Mouse (Mus musculus) heart, postnatal 14 days (tissue): ENCODE results near the gene Tmem245. TPM values are rescaled to one million over a fixed set of nuclear protein-coding genes. Genes with fewer than 3 reads are reported as not detected.
"Not testable (repeated sequence)": the region's sequence is repeated elsewhere in the genome, so short reads cannot be mapped to it uniquely, and the experiment has no call there.

Experiments used
- DNase-seq, 2 experiments: peaks; one replicate each; pipeline ENCODE4 v3.0.0; 2021 to 2022
- intact Hi-C: fragments of 180-260 bp; cut with DNase I; formaldehyde crosslinking; loops from one replicate; pipeline ENCODE4 v1.15.1; 2025
- total RNA-seq, 2 experiments: library from RNA; stranded (reverse); gene quantifications; 2 replicates each; pipeline ENCODE4 v1.2.3; 2021

Gene Tmem245
- total RNA-seq, 2 experiments from 2014 or later, result 53.1 to 58.3 TPM

DNA sequence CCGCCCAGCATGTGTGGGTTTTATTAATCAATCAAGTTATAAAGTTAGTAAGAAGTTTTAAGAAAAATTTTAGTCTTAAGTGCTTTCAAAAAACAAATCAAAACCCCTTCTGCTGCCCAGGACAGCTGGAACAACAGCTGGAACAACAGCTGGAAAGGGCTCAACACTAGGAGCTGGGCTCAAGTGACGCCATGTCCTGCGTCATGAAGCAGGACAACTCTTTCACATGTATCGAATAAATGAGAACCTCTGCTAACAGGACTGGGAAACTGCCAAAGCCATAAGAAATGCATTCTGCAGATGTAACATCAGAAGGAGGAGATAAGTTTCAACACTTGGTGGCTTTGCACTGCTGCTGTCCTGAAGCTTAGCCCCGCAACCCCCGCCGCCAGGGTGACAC is 68.3 kb downstream of the Tmem245 start:
- peak in 1 of 2 experiments; percentile 25 for DNase-seq
- intact Hi-C loops, result no loop called here

DNA sequence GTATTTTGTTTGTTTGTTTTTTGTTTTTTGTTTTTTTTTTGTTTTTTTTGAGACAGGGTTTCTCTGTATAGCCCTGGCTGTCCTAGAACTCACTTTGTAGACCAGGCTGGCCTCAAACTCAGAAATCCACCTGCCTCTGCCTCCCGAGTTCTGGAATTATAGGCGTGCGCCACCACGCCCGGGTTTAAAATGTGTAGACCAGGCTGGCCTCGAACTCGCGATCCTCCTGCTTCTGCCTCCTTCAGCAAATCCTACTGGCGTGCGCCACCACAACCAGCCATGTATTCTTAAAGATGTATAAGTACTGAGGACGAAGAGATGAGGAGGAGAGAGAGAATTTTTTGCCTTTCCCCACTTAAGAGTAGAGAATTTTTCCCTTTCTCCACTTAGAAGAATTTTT is 76.7 kb downstream of the Tmem245 start:
- intact Hi-C loops, DNase-seq: not testable (repeated sequence)

DNA sequence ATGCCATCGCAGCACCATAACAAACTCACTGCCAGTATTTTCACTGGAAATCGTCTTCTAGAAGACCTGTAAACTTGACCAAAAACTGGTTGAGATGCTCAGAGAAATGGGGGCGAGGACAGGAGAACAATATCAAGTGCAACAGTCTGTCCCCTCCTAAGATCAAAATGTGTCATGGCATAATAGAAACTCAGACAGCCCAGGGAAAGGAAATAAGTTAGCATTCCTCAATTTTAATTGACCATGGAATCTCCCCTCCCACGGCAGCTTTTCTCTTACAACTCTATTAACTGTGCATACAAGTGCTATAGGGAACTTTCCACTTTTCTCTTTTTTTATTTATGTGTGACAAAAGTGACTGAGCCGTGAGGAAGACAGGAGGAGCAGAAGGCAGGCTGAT is 79.5 kb downstream of the Tmem245 start:
- no peak for DNase-seq
- intact Hi-C loops, result no loop called here

DNA sequence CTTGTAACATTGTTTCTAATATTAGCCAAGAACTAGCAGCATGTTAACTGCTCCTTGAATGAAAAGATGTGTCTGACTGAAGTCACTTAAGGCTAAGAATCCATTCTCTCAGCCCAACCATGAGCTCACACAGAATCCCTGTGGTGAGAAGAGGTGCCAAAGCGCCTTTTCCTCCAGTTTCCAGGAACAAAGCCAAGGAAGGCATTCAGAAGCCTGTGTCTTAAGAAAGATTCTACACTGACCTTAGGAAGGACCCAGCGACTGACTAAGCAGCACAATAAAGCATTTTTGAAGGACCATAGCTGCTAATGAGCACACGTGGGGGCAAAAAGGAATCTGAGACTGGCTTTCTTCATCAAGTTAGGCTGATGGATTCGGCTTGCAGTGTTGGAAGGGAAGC is 81.3 kb downstream of the Tmem245 start:
- intact Hi-C loops, result no loop called here
- DNase-seq, result peak in 1 of 2 experiments; percentile 38

DNA sequence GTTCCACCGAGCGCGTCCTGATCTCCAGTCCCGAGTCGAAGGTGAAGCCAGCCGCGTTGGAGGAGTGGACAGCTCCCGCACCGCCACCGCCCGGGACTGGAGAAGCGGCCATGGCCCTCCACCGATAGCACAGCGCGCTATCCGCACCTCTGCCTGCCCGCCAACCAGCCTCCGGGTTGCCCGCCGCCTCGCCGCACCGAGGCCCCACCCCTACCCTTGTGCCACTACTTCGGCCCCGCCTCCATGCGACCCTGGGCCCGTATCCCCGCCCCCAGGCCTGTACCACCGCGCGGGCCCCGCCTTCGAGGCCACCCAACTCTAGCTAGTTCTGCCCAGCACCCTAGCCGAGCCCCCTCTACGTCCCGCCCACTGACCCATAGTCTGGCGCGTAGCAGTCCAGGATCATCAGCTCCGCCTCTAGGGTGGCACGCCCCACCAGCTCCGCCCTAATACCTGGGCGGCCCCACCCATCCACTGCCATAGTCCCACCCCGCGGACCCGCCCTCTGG is 82.2 kb downstream of the Tmem245 start, which contains the start of gene Ctnnal1:
TSS of gene Ctnnal1 (minus strand) at position 186 of the 509 bp plus-strand sequence.
- intact Hi-C loops, result no loop called here
- peak; percentile 85 to 87 for DNase-seq

DNA sequence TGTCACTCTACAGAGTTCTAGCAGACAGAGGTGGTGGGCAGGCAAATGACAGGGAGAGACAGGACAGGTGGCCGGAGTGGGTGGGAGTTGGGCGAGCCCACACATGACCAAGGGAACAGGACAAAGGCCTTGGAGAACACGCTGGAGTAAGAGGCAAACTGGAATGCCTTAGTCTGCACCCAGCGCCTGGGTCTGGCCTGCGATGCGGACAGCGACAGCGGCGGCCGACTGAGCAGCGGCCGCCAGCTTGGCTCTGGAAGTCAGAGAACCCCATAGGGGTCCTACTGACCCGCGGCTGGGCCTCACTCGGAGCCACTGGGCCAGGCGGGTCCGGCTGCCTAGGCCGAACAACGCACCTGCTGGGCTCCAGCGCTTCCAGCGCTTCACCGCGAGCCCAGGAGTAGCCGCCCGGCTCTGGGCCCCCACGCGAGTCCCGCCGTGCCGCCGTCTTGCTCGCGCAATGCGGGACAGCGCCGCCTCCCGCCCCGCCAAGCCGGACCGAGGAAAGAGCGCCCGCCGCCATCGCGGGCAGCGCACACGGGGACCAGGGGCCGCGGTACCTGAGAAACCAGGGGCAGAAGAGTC is 82.7 kb downstream of the Tmem245 start:
- peak; percentile 61 to 66 for DNase-seq

DNA sequence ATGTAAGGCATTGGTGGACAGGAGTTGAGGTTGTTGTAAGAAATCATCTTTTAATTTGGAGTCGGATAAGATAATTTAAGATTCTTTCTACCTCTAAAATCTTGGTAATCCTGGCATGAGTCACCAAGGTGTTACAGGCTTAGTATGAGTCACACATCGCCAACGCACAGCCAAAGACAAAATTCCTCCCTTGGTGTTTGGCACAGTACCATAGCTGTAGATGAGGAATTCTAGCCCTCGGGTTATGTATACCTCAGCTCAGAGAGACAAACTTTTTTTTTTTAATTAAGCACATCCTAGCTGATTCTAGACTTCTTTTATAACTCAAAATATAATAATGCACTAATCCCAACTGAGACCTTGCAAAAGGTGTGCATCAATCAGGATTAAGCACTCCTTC is 83.2 kb downstream of the Tmem245 start:
- intact Hi-C loops, result no loop called here

More for the DNA sequence above, 82.7 kb downstream of the Tmem245 start:
- intact Hi-C loops, result no loop called here

DNA sequence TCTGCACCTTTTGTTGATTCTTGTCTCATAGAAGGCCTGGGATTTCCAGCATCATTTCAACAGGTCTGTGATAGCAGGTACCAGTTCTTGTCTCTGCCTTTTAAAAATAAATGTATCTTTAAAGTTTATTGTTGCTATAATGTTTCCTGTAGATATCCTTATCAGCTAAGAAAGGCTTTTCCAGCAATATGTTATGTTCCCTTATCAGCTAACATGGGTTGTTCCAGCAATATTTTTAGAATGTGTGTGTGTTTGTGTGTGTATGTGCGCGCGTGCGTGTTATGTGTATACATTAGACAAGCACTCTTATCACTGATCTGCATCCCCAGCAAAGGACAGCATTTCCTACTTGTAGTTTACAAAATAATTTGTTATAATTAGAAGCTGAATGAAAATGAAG is 85.7 kb downstream of the Tmem245 start:
- intact Hi-C loops, result no loop called here
- no peak for DNase-seq

More for the DNA sequence above, 83.2 kb downstream of the Tmem245 start:
- DNase-seq, result no peak

DNA sequence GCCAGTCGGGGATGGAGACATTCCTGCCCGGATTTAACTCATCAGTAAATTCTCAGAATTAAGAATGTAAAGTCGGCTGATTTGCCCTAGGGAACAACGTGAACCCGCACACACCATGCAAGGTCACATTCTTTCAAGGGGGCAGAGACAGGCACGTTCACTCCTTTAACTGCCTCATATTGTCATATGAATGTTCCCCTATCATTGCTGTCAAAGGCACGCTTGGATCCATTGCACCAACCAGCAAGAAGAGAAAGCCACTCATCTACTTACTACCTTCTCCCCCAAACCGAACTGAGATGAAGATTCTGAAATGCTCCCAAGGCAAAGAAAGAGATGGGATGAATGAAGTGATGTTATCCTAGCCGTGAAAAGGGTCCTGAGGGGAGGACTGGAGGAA is 88.5 kb downstream of the Tmem245 start:
- intact Hi-C loops, result no loop called here
- no peak for DNase-seq

DNA sequence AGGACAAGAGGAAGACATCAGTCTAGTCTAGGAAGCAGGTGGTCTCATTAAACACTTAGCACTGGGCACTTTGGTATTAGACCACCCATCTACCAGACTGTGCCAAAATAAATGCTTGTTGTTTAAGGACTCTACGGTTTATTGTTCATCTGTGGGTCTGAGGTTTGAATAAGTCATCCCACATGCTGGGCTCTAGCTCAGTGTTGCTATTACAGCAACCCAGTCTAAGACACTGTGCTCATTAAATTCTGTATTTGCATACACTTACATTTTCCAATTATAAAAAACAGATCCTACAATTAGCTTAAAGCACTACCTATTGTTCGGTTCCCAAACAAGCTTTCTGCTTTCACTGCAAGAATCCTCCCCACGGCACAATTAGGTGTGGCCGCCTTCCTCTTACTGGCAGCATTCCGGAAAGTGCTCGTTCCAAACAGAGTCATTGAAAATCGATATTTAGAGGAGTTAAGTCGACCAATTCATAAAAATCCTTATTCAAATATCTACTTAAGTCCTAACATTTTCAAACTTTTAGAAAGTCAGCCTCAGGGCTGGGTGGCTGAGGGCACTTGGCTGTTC is 90.8 kb downstream of the Tmem245 start:
- no peak for DNase-seq
- intact Hi-C loops, result no loop called here

DNA sequence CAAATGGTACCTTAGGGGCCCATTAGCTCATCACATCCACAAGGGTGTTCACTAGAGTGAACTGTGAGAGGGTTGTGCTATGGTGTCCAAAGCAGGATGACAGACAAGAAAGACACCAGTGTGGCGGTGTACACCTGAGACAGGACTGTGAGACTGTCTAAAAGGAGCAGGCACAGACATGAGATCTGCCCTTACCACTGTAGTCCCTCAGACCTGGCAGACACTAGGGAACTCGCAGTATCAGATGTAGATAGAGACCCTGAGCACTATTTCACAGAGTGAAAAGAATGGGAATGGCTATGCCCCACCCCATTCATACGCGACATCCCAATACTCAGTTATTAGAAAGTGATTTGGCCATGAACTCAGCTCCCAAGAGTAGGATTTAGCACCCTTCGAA is 91.3 kb downstream of the Tmem245 start:
- intact Hi-C loops, result no loop called here
- DNase-seq, result no peak

DNA sequence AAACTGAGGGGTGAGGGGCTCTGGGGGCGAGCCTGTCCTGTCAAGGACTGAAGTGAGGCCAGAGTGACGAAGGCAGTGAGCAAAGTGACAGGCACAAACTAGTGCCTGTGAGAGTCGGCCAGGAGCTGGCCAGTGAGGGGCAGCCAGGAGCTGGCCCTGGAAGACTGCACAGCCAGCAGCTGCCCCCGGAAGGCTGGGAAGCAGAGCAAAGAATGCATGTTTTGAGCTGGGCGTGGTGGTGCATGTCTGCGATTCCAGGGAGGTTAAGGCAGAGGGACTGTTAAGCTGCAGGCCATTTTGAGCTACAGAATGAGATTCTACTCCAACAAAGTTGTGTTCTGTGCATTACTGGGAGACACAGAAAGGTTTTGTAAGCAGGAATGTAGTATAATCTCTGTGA is 96.5 kb downstream of the Tmem245 start:
- intact Hi-C loops, result loop anchor here (5.0 kb wide), 1 partner anchor 47 kb away; no protein-coding TSS in a partner anchor
- peak; percentile 14 to 27 for DNase-seq

DNA sequence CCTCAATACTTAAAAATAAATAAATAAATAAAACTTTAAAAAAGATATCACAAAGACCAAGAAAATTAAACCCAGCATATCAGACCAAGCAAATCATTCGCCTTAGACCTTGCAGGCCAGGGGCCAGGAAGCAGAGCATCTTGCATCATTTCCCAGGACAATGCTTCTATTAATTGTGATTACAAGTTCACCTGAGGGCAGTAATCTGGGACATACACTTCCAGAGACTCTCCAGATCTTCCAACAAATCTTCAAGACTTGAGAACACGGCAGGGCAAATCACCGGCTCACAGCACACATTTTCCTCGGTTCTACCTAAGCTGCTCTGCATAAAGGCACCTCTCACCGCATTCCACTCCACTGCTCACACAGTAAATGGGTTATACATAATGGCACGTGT is 99.2 kb downstream of the Tmem245 start:
- intact Hi-C loops, result no loop called here
- DNase-seq, result no peak

DNA sequence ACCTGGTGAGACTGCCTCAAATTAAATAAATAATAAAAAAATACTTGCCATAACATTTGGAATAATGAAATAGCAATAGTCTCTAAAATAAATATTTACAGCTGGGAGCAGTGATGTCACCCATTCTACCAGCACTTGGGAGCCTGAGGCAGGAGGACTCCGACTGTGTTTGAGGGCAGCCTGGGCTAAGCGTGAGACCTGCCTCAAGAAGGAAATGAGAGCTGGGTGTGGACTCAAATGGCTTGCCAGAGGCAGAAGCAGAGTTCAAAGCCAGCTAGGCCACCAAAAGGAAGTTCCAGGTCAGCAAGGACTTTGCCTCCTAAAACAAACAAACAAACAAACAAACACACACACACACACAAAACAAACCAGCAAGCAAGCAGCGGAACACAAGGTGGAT is 99.8 kb downstream of the Tmem245 start:
- intact Hi-C loops, result no loop called here
- DNase-seq, result no peak

DNA sequence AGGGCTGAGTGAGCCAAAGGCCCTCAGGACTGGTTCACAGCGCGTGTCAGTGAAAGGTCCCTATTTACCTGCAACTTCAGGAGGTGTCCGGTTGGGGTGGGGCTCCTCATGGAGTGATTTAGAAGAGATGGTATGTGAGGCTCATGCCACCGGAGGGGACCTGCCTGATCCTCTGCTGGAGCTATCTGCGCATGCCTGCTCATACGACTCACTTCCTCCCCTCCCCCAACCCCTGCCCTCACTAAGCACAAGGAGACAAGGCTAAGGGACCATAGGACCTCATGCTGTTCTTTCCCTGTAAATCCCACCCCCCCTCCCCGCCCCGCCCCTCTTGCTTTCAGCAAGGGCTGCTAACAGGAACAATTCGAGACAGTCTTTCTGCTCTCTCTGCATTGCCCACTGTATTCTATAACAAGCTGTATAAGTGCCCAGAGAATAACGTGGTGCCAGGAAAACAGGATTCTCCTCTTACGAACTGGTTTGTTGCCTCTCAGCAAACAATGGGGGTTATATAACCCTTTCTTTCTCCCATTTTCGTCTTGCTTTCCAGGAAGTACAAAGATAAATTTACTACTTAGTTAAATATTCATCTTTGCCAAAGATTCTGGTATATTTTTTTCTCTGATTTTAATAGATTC is 101.2 kb downstream of the Tmem245 start:
- no peak for DNase-seq
- intact Hi-C loops, result no loop called here

DNA sequence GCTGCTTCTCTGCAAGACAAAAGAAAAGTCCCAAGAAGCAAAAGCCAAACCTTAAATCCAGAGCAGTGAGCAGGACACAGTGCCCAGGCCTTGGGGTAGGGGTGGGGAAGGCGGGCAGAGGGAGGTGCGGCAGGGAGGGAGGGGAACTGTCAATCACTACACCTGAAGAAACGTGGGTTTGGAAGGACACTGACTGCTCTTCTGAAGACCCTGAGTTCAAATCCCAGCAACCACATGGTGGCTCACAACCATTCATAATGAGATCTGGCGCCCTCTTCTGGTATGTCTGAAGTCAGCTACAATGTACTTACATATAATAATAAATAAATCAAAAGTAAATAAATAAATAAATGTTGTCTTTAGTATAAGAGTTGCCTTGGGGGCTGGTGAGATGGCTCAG is 102.3 kb downstream of the Tmem245 start:
- intact Hi-C loops, result no loop called here
- no peak for DNase-seq

DNA sequence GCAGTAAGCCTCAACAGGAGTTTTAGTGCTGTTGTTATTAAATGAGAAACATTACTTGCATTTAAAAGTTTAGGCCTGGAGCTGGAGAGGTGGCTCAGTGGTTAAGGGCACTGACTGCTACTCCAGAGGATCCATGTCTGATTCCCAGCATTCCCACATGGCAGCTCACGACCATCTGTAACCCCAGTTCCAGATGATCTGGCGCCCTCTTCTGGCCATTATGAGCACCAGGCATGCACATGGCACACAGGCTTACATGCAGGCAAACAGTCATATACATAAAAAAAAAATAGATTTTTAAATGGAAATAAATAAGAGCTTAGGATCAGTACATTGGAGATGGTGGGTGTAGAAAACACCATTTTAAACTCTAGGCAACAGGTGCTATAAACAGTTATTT is 103.3 kb downstream of the Tmem245 start:
- intact Hi-C loops, result no loop called here
- no peak for DNase-seq

DNA sequence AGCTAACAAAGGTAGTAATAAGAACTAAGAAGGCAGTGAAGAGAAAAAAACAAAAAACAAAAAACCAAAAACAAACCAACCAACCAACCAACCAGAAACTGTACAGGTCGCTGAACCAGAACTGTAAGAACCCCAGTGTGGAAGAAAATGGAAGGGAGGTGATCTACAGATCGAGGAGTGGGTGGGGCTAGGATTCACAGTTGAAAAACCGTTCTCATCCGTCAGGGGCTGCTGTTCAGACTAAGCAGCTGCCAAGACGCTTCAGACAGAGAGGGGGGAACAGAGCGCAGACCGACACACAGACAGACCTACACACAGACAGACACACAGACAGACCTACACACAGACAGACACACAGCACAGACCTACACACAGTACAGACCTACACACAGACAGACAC is 104.7 kb downstream of the Tmem245 start:
- intact Hi-C loops, result no loop called here

DNA sequence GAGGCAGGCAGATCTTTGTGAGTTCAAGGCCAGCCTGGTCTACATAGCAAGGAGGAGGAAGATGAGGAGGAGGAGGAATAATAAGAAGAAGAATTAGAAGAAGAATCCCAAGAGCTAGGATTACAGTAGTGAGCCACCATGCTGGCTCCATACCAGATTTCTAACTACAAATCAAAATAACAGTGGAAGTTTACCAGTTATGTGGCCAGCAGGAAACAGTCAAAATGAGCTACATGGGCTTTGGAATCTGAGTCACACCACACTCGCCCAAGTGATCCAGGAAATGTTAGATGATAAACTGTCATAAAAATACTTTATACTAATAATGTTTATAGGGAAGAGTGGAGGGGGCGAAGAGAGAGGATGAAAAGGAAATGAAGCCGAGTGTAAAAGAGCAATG is 106.9 kb downstream of the Tmem245 start:
- intact Hi-C loops, result no loop called here
- DNase-seq, result no peak

More for the DNA sequence above, 104.7 kb downstream of the Tmem245 start:
- no peak for DNase-seq

DNA sequence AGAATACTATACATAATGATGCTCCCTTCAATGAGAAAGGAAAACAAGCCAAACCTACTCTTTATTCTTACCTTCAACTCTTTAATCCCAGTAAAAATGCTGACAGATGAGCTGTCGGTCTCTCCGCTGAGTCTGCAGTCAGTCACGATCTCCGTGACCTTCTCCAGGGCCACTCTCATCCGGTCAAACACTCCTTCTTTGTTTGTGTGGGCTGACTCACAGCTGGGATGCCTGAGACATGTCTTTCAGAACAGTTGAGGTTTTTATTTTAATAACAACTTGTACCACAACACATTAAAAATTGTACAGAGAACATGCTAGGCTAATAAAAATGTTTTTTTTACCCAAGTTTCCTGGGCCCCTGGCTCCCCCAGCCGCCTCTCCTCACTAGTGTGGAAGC is 109.6 kb downstream of the Tmem245 start:
- intact Hi-C loops, result no loop called here

DNA sequence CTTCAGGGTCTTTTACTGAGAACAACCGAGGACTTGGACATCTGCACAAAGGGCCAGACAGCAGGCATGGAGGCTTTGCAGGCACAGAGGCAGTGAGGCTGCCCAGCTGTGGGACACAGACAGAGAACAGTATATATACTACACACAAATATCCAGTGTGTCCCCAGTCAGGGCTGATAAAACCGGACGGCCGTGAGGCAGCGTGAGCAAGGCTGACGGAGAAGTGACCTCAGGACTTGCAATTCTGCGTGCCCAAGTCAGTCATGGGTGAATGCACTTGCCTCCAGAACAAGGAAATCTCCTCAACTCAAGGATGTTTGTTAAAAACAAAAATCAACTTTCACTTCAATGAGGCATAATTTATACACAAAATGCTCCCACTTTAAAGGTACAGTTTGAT is 115.2 kb downstream of the Tmem245 start:
- intact Hi-C loops, result no loop called here
- no peak for DNase-seq

More for the DNA sequence above, 109.6 kb downstream of the Tmem245 start:
- DNase-seq, result no peak
